Mouse (Mus musculus) intestine, embryonic 14.5 days (tissue): ENCODE measurements around the gene Cog7. TPM values are rescaled to one million over a fixed set of nuclear protein-coding genes. Genes with fewer than 3 reads are reported as not detected.

ENCODE experiments used
- ATAC-seq: fragments of 200-750 bp; cut with Nextera tagmentation; replicated peaks from 2 replicates; pipeline ENCODE4 v1.8.0; 2017; ENCODE audit warnings: low read depth, moderate number of reproducible peaks, moderate TSS enrichment, moderate library complexity; ENCODE audit not compliant: low FRiP score, low TSS enrichment
- DNase-seq: peaks from one replicate; pipeline ENCODE4 v3.0.0-alpha.2; 2018; ENCODE audit warnings: low spot score
- H3K27ac ChIP-seq: fragments of 300-500 bp; sonication (generic); 2 replicates; pipeline ENCODE4 v1.5.1; 2014; ENCODE audit warnings: low read depth, mild to moderate bottlenecking, control low read depth
- H3K27me3 ChIP-seq: fragments of 300-500 bp; sonication (generic); replicated peaks from 2 replicates; pipeline ENCODE4 v1.6.1; 2014; ENCODE audit warnings: low read length, control low read depth; ENCODE audit not compliant: control insufficient read depth, insufficient read depth
- H3K36me3 ChIP-seq: fragments of 300-500 bp; sonication (generic); 2 replicates; pipeline ENCODE4 v1.6.1; 2014; ENCODE audit warnings: low read length, control low read depth; ENCODE audit not compliant: control insufficient read depth, insufficient read depth
- H3K4me1 ChIP-seq: fragments of 300-500 bp; sonication (generic); replicated peaks from 2 replicates; pipeline ENCODE4 v1.6.1; 2014; ENCODE audit warnings: low read length, control low read depth, mixed read lengths; ENCODE audit not compliant: control insufficient read depth, insufficient read depth
- H3K4me2 ChIP-seq: fragments of 300-500 bp; sonication (generic); 2 replicates; pipeline ENCODE4 v1.6.1; 2014; ENCODE audit warnings: low read length
- H3K4me3 ChIP-seq: fragments of 300-500 bp; sonication (generic); 2 replicates; pipeline ENCODE4 v1.5.1; 2014; ENCODE audit warnings: low read depth, low read length, control low read depth, mixed read lengths
- H3K9ac ChIP-seq: fragments of 300-500 bp; sonication (generic); 2 replicates; pipeline ENCODE4 v1.6.1; 2014; ENCODE audit warnings: mild to moderate bottlenecking, low read length
- H3K9me3 ChIP-seq: fragments of 300-500 bp; sonication (generic); 2 replicates; pipeline ENCODE4 v1.6.1; 2016; ENCODE audit warnings: low read length, control low read depth; ENCODE audit not compliant: control insufficient read depth
- WGBS: fragments of 180-500 bp; shearing (Covaris S2); extraction: QIAGEN DNeasy Blood & Tissue Kit; methylation state at CpG from one replicate; pipeline ENCODE4 v1.1.7; 2014; 5-methylcytosine and 5-hydroxymethylcytosine counted together
- polyA plus RNA-seq: library from polyadenylated mRNA; unstranded; fragments of >200 nt; fragmentation: Nextera tagmentation; extraction: Ambion mirVana; gene quantifications from 2 replicates; pipeline ENCODE4 v1.2.1, GENCODE M21; 2014

Gene Cog7
- polyA plus RNA-seq, 1 experiment from 2014 or later: 24.1 TPM

DNA sequence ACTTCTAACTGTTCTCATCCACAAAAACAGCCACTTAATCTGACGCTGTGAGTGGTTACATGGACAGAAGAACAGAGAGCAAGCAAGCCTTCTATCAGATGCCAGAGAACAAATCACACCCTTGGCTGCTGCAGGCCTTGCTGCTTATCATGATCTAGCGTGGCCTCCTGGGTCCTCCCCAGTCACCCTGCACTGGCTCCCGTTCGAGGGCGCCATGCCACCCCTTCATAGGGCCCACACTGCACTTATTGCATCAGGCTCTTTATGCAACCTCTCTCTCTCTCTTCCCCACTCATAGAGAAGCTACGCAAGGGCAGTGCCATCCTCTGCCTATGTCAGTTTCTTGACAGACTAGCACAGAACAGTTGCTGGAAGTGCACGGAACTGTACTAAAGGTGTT lies 15.3 kb downstream of the Cog7 start:
- no peak overlapping the region for H3K27ac ChIP-seq
- H3K36me3 ChIP-seq: peaks cover 40% of the 10 kb centered on the region
- no peaks in the 10 kb centered on the region for H3K4me1 ChIP-seq
- H3K4me3 ChIP-seq: no peak overlapping the region
- DNase-seq: no peak
- no peaks in the 10 kb centered on the region for H3K27me3 ChIP-seq
- no peak for ATAC-seq
- H3K4me2 ChIP-seq: no peak overlapping the region
- H3K9ac ChIP-seq: no peak overlapping the region
- H3K9me3 ChIP-seq: no peaks in the 10 kb centered on the region
- 92% methylated on average over 7 of the region's 7 CpGs for WGBS

DNA sequence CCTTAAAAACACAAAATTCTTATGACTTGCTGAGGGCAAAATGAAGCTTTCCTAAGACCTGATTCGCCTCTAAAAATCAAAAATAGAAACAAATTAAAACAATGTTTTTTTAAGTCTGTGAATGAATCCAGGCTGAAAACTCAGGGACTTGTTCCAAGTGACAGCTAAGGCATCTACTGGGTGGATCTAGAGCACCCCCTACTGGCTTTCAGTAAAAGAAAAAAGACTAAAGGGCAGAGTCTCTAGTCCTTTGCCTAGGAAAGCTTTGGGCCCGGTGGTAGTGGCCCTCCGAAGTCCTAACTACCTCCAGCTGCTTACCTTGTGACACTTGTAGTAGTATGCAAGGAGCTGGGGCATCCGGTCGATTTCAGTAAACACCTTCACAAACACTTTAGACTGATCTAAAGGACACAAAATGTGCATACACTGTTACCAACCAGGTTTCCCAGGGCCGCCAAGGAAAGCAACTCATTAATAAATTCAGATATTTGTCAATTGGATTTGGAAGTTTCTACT lies 17.6 kb downstream of the Cog7 start:
- Histone ChIP-seq H3K9me3 (no peaks in the 10 kb centered on the region), H3K4me3 (no peak overlapping the region), H3K9ac (no peak overlapping the region), H3K36me3 (peaks cover 33% of the 10 kb centered on the region), H3K4me1 (no peaks in the 10 kb centered on the region), H3K27ac (no peak overlapping the region), H3K4me2 (no peak overlapping the region), H3K27me3 (no peaks in the 10 kb centered on the region)
- ATAC-seq: no peak
- WGBS: 64% methylated on average over 6 of the region's 6 CpGs
- DNase-seq: peak; percentile 54

DNA sequence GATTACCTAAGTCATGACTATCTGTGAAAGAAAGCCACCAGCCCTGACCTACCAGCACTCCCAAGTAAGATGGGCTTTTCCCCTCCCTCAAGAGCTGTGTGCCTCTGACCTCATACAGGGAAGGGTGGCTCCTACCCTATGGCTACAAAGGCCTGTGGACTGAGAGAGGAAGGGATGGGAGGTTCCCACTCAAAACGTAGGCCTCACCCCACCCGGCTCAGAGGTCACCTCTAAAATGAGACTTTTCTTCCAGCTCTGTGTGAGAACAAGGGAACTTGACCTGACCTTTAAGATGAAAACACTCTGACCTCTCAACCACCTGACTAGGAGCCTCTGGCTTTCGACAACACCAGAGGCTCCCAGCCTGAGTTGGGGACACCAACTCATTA lies 18.9 kb downstream of the Cog7 start:
- H3K9me3 ChIP-seq: no peaks in the 10 kb centered on the region
- peaks cover 33% of the 10 kb centered on the region for H3K36me3 ChIP-seq
- DNase-seq (no peak), ATAC-seq (no peak)
- H3K27ac ChIP-seq: no peak overlapping the region
- 83% methylated on average over 3 of the region's 3 CpGs for WGBS
- H3K4me1 ChIP-seq: no peaks in the 10 kb centered on the region
- H3K9ac ChIP-seq: no peak overlapping the region
- no peaks in the 10 kb centered on the region for H3K27me3 ChIP-seq
- no peak overlapping the region for H3K4me3 ChIP-seq
- no peak overlapping the region for H3K4me2 ChIP-seq

DNA sequence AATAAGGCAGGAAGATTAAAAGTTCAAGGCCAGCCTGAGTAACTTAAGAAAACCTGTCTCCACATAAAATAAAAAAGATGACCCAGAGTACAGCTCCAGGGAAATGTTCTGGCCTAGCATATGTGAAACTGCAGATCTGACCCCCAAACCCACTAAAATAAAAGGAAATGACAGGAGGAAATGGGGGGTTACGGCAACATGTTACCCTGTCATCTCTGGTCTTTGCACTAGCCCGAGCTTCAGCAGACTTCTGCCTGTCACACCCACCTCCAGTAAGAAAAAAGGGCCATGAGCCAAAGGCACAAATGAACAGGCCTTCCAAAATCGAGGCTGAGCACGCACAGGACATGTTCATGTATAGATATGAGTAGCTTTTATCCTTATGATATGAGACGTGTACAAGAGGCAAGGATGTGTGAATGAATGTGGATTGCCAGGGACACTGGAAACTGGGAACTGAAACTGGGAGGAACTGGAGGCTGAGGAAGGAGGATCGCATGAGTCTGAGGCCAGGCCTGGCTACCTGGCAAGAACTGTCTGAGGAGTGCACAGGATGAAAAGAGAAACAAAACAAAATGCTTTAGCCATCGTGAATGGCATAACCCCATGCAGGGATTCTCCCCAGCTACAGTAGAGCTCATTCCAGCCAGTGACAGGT lies 19.5 kb downstream of the Cog7 start:
- Histone ChIP-seq H3K9me3 (no peaks in the 10 kb centered on the region), H3K27me3 (no peaks in the 10 kb centered on the region), H3K4me3 (no peak overlapping the region), H3K4me2 (no peak overlapping the region), H3K27ac (no peak overlapping the region), H3K9ac (no peak overlapping the region), H3K4me1 (no peaks in the 10 kb centered on the region), H3K36me3 (peaks cover 33% of the 10 kb centered on the region)
- ATAC-seq (no peak), DNase-seq (no peak)
- WGBS: 83% methylated on average over 7 of the region's 7 CpGs

DNA sequence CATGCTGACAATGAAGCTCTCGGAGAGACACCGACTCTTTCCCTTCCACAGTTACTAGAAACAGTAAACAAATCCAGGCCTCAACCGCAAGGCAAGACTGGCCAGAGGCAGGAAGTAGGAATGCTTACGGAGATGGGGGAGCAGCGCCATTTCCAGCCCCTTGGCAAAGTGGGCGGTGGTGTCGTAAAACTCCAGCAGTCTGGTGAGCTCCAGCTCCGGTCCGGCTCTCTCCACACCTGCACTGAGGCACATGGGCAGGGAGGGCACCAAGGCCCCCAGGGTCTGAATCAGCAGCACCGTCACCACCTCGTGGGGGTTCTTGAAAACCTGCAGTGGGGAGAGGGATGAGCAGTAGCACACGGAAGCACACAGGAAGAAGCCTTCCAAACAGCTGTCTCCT lies 25.7 kb downstream of the Cog7 start:
- Histone ChIP-seq H3K27me3 (no peaks in the 10 kb centered on the region), H3K36me3 (peaks cover 15% of the 10 kb centered on the region), H3K9ac (no peak overlapping the region), H3K4me1 (peaks cover 6% of the 10 kb centered on the region; the same call in 1 of the 2 replicates), H3K4me3 (no peak overlapping the region), H3K4me2 (no peak overlapping the region; the same call in 1 of the 2 replicates), H3K9me3 (no peaks in the 10 kb centered on the region), H3K27ac (peak overlapping the region; percentile 3; the same call in 1 of the 2 replicates)
- no peak for DNase-seq
- 29% methylated on average over 12 of the region's 12 CpGs for WGBS
- peak; percentile 27; the same call in 1 of the 2 replicates for ATAC-seq

DNA sequence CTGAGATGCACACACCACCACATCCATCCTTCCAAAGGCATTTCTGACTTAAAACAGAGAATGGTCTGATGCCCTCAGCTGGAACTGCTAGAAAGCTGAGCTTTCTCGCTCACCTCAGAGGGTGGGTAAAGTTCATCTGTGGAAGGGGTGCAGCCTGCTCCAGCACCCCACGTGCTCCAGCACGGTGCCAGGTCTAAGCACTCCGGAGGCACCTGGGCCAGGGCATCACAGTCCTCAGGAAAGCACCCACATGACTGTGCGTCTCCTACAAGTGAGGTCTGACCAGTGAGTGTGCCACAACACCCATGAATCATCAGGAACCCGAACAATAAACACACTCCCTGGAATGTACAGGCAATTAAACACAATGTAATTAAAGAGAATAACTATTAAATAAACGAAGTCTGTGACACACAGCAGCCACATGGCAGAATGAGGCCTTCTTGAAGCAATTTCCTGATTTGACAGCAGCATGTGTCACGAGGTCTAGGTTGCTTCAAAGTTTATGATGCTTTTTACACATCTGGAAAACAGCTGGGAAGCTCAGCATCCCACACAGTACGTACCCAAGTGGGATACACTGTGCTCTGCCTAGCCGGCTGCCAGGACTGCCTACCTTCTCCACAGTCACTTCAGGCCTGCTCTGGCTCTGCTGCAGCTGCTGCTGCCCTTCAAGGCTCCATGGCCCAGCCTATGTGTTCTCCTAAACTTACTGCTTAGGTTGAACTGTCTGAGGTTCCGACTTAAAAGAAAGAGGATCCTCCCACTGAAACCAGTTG lies 26.4 kb downstream of the Cog7 start:
- no peak overlapping the region for H3K4me3 ChIP-seq
- H3K4me1 ChIP-seq: peaks cover 6% of the 10 kb centered on the region; the same call in 1 of the 2 replicates
- H3K27me3 ChIP-seq: no peaks in the 10 kb centered on the region
- H3K4me2 ChIP-seq: no peak overlapping the region
- no peak for DNase-seq
- H3K9me3 ChIP-seq: no peaks in the 10 kb centered on the region
- no peak overlapping the region for H3K9ac ChIP-seq
- 67% methylated on average over 11 of the region's 11 CpGs for whole genome bisulfite sequencing
- no peak; the same call in 1 of the 2 replicates for ATAC-seq
- H3K36me3 ChIP-seq: peaks cover 17% of the 10 kb centered on the region
- H3K27ac ChIP-seq: peak overlapping the region; percentile 3; the same call in 1 of the 2 replicates

DNA sequence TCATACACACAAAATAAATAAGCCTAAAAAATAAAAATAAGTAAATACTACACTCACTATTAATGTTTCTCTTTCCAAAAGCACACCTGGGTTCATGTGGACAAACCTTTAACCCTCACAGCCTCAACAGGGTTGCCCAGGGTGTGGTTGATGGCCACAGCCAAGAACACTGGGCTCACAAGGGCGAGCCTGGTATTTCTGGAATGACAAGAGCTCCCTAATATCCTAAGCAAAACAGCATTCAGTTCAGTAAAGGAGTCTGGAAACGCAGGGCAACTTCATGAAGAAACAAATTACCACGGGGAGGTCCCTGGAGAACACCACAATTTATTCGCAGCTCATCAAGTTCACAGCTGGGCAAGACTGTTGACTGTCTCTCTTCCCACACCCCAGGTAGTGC lies 34.0 kb downstream of the Cog7 start:
- Histone ChIP-seq H3K4me3 (no peak overlapping the region), H3K27ac (no peak overlapping the region), H3K4me1 (no peaks in the 10 kb centered on the region), H3K4me2 (no peak overlapping the region), H3K9ac (no peak overlapping the region), H3K27me3 (no peaks in the 10 kb centered on the region), H3K36me3 (peaks cover 26% of the 10 kb centered on the region), H3K9me3 (no peaks in the 10 kb centered on the region)
- DNase-seq: no peak
- no peak for ATAC-seq
- 71% methylated on average over 4 of the region's 4 CpGs for WGBS

DNA sequence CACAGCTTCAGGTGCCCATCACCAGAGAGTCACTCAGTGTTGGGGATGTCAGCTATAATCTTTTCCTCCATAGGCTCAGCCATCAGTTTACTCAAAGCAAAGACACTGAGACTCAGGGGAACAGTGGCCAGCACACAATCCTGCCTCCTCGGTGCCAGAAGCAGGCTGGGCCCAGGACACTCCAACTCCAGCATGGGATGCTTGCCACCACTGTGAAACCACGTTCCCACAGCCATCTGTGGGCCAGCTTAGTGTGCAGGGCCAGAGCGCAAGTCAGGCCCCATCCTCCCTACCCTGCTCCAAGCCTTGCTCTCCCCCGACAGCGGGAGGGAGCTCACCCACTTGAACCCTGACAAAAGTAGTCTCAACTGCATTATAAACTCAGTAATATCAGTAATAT lies 35.3 kb downstream of the Cog7 start:
- DNase-seq: no peak
- peaks cover 25% of the 10 kb centered on the region for H3K36me3 ChIP-seq
- H3K4me2 ChIP-seq: no peak overlapping the region
- no peak for ATAC-seq
- H3K9ac ChIP-seq: no peak overlapping the region
- H3K4me1 ChIP-seq: no peaks in the 10 kb centered on the region
- 86% methylated on average over 5 of the region's 5 CpGs for WGBS
- no peak overlapping the region for H3K27ac ChIP-seq
- no peaks in the 10 kb centered on the region for H3K27me3 ChIP-seq
- H3K4me3 ChIP-seq: no peak overlapping the region
- no peaks in the 10 kb centered on the region for H3K9me3 ChIP-seq
